Mouse (Mus musculus) embryonic facial prominence, embryonic 14.5 days (tissue): Measurements from ENCODE around the gene Slc24a3. TPM values are rescaled to one million over a fixed set of nuclear protein-coding genes. Genes with fewer than 3 reads are reported as not detected.

Source experiments
- ATAC-seq: fragments of 200-750 bp; cut with Nextera tagmentation; 2 replicates; pipeline ENCODE4 v1.8.0; 2017; ENCODE audit warnings: low read depth, moderate number of reproducible peaks, moderate TSS enrichment
- DNase-seq: peaks from one replicate; pipeline ENCODE4 v3.0.0-alpha.2; 2015; ENCODE audit warnings: low spot score
- H3K27ac ChIP-seq: fragments of 300-500 bp; sonication (generic); replicated peaks from 2 replicates; pipeline ENCODE4 v1.5.1; 2014; ENCODE audit warnings: low read depth, mild to moderate bottlenecking, low read length, moderate library complexity
- H3K27me3 ChIP-seq: fragments of 300-500 bp; sonication (generic); replicated peaks from 2 replicates; pipeline ENCODE4 v1.6.1; 2014; ENCODE audit warnings: low read length; ENCODE audit not compliant: control insufficient read depth, insufficient read depth
- H3K36me3 ChIP-seq: fragments of 300-500 bp; sonication (generic); 2 replicates; pipeline ENCODE4 v1.6.1; 2014; ENCODE audit warnings: low read length, mixed read lengths; ENCODE audit not compliant: control insufficient read depth, insufficient read depth
- H3K4me1 ChIP-seq: fragments of 300-500 bp; sonication (generic); 2 replicates; pipeline ENCODE4 v1.6.1; 2014; ENCODE audit warnings: antibody characterized with exemption, low read length; ENCODE audit not compliant: control insufficient read depth, insufficient read depth
- H3K4me2 ChIP-seq: fragments of 300-500 bp; sonication (generic); 2 replicates; pipeline ENCODE4 v1.6.1; 2014; ENCODE audit warnings: low read depth, mild to moderate bottlenecking, low read length, moderate library complexity, mixed read lengths
- H3K4me3 ChIP-seq: fragments of 300-500 bp; sonication (generic); 2 replicates; pipeline ENCODE4 v1.5.1; 2014; ENCODE audit warnings: low read depth, mild to moderate bottlenecking, low read length
- H3K9ac ChIP-seq: fragments of 300-500 bp; sonication (generic); 2 replicates; pipeline ENCODE4 v1.6.1; 2014; ENCODE audit warnings: low read depth, mild to moderate bottlenecking, low read length, moderate library complexity, mixed read lengths
- H3K9me3 ChIP-seq: fragments of 300-500 bp; sonication (generic); 2 replicates; pipeline ENCODE4 v1.6.1; 2016; ENCODE audit warnings: low read length; ENCODE audit not compliant: control insufficient read depth
- WGBS: fragments of 180-500 bp; shearing (Covaris S2); extraction: QIAGEN DNeasy Blood & Tissue Kit; methylation state at CpG from one replicate; pipeline ENCODE4 v1.1.7; 2014; 5-methylcytosine and 5-hydroxymethylcytosine counted together
- polyA plus RNA-seq: library from polyadenylated mRNA; unstranded; fragments of >200 nt; fragmentation: Nextera tagmentation; extraction: Ambion mirVana; gene quantifications from 2 replicates; pipeline ENCODE4 v1.2.1, GENCODE M21; 2014

The Slc24a3 gene
- polyA plus RNA-seq, 1 experiment from 2014 or later = 6.4 TPM

GRCm38 (mm10) chr2:145331525-145331924, 164.0 kb downstream of the Slc24a3 start:
- 90% methylated on average over 1 of the region's 1 CpGs for WGBS
- H3K4me2 ChIP-seq = no peak overlapping the region
- no peak overlapping the region for H3K9ac ChIP-seq
- H3K27ac ChIP-seq = no peak overlapping the region
- no peaks in the 10 kb centered on the region for H3K27me3 ChIP-seq
- H3K4me1 ChIP-seq = no peaks in the 10 kb centered on the region
- ATAC-seq = no peak
- no peak for DNase-seq
- no peak overlapping the region for H3K4me3 ChIP-seq
- no peaks in the 10 kb centered on the region for H3K36me3 ChIP-seq
- no peaks in the 10 kb centered on the region for H3K9me3 ChIP-seq

DNA sequence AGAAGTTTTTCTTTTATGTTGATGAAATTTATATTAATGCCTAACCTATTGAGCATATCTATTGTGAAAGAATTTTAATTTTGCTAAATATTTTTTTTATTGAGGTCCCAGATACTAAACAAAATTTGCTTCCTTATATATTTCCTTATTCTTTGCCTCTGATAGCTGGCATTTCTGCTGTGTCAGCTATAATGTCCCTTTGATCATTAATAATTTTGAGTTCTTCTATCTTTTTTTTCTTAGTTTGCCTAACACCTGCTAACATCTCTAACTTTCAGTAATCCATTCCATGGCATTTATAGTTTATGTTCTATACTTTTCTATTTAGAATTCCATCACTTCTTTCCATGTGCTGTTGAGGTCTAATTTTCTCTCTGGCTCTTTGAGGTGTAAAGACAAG, 165.9 kb downstream of the Slc24a3 start:
- DNase-seq (no peak), ATAC-seq (no peak)
- Histone ChIP-seq H3K4me1 (no peaks in the 10 kb centered on the region), H3K27me3 (no peaks in the 10 kb centered on the region), H3K36me3 (no peaks in the 10 kb centered on the region), H3K4me2 (no peak overlapping the region), H3K9me3 (no peaks in the 10 kb centered on the region), H3K27ac (no peak overlapping the region), H3K4me3 (no peak overlapping the region), H3K9ac (no peak overlapping the region)

DNA sequence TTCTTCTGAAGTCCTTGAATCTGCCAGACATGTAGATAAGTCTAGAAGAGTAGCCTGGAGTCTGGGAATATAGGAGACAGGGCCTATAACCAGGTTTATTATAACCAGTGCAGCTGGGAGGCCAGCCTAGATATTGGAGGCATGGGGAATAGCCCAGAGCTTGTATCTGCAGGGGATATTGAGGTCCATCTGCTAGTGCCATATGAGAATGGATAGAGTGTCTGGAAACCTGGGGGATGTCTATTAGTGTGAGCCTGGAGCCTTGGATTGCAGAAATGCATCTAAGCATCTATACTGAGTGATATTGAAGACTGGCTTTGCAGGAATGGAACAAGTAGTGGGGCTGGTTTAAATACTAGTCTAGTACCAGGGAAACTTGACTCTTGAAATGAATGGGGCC, 168.9 kb downstream of the Slc24a3 start:
- Histone ChIP-seq H3K4me1 (no peaks in the 10 kb centered on the region), H3K9ac (no peak overlapping the region), H3K9me3 (no peaks in the 10 kb centered on the region), H3K27me3 (no peaks in the 10 kb centered on the region), H3K4me3 (no peak overlapping the region), H3K4me2 (no peak overlapping the region), H3K36me3 (no peaks in the 10 kb centered on the region), H3K27ac (no peak overlapping the region)
- no peak for ATAC-seq
- DNase-seq = no peak

- WGBS = 78% methylated on average over 2 of the region's 2 CpGs
Observed at GRCm38 (mm10) chr2:145340816-145341215, 173.3 kb downstream of the Slc24a3 start.

DNA sequence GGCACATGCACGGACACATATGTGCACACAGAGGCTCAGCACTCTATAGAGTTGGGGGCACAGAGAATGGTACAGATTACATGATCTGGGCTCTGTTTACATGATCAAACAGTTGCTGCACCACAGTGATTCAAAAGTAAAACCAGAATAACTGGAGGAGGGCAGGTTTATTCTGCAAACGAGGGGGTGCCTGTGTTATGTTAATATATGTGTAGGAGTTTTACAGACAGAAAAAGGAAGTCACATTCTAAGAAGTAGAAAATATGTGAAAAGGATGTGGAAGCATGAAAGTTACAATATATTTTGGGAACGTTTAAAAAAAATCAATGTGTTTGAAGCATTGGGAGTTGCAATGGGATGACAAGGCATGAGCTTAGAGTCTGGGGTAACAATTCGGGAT, 175.4 kb downstream of the Slc24a3 start:
- no peak for ATAC-seq
- no peaks in the 10 kb centered on the region for H3K36me3 ChIP-seq
- no peak overlapping the region for H3K27ac ChIP-seq
- no peaks in the 10 kb centered on the region for H3K27me3 ChIP-seq
- no peak overlapping the region for H3K4me3 ChIP-seq
- no peaks in the 10 kb centered on the region for H3K9me3 ChIP-seq
- DNase-seq = no peak
- H3K4me2 ChIP-seq = no peak overlapping the region
- no peaks in the 10 kb centered on the region for H3K4me1 ChIP-seq
- 73% methylated on average over 4 of the region's 4 CpGs for WGBS
- no peak overlapping the region for H3K9ac ChIP-seq

More at GRCm38 (mm10) chr2:145340816-145341215, 173.3 kb downstream of the Slc24a3 start:
- DNase-seq (no peak), ATAC-seq (no peak)
- Histone ChIP-seq H3K9ac (no peak overlapping the region), H3K4me2 (no peak overlapping the region), H3K36me3 (no peaks in the 10 kb centered on the region), H3K4me3 (no peak overlapping the region), H3K4me1 (no peaks in the 10 kb centered on the region), H3K27ac (no peak overlapping the region), H3K9me3 (no peaks in the 10 kb centered on the region), H3K27me3 (no peaks in the 10 kb centered on the region)

DNA sequence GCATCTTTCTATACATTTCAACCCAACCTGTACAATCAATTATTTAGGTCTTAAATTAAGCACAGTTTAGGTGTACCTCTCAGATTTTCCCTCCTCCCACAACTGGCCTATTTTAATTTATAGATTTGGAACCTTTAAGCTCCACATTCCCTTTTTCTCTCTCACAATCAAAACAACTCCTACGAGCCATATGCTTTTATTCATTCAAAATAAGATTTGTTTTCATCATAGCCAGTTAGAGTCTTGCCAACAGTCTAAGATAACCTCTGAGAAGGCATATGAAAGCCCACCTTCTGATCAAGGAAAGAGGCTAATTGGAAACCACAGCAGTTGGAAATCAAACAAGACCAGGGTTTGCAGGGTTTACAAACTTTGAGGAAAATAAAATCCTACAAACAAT, 177.0 kb downstream of the Slc24a3 start:
- Histone ChIP-seq H3K4me2 (no peak overlapping the region), H3K27me3 (no peaks in the 10 kb centered on the region), H3K4me3 (no peak overlapping the region), H3K27ac (no peak overlapping the region), H3K9ac (no peak overlapping the region), H3K9me3 (no peaks in the 10 kb centered on the region), H3K36me3 (no peaks in the 10 kb centered on the region), H3K4me1 (no peaks in the 10 kb centered on the region)
- ATAC-seq (no peak), DNase-seq (no peak)
- 65% methylated on average over 1 of the region's 1 CpGs for WGBS

DNA sequence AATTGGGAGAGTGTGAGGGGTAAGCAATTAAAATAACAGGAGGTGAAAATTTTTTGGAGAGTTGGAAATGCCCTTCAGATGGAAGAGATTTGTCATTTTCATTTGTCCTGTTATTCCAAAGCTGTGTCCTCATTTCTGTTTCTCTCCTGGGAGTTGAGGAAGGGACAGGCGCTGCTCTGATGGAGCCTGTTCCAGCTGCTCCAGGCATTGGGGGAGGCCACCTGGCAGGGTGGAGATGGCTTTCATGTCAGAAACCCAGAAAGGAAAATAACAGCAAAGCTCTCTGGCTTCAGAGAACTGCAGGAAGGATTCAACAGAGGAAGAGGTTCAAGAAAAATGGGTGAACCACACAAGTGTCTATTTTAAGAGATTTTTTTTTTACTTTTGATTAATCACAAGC, 186.2 kb downstream of the Slc24a3 start:
- no peak overlapping the region for H3K4me3 ChIP-seq
- H3K27ac ChIP-seq = no peak overlapping the region
- ATAC-seq = no peak
- DNase-seq = no peak
- H3K4me1 ChIP-seq = no peaks in the 10 kb centered on the region
- 67% methylated on average over 1 of the region's 1 CpGs for WGBS
- H3K27me3 ChIP-seq = no peaks in the 10 kb centered on the region
- no peak overlapping the region for H3K9ac ChIP-seq
- no peaks in the 10 kb centered on the region for H3K9me3 ChIP-seq
- H3K36me3 ChIP-seq = no peaks in the 10 kb centered on the region
- H3K4me2 ChIP-seq = no peak overlapping the region

- Histone ChIP-seq H3K4me3 (no peak overlapping the region), H3K36me3 (no peaks in the 10 kb centered on the region), H3K9ac (no peak overlapping the region), H3K4me2 (no peak overlapping the region), H3K27ac (no peak overlapping the region), H3K27me3 (no peaks in the 10 kb centered on the region), H3K9me3 (no peaks in the 10 kb centered on the region), H3K4me1 (no peaks in the 10 kb centered on the region)
- DNase-seq = no peak
- ATAC-seq = no peak
- 75% methylated on average over 6 of the region's 6 CpGs for WGBS
Observed at GRCm38 (mm10) chr2:145358236-145358942, 190.8 kb downstream of the Slc24a3 start.

DNA sequence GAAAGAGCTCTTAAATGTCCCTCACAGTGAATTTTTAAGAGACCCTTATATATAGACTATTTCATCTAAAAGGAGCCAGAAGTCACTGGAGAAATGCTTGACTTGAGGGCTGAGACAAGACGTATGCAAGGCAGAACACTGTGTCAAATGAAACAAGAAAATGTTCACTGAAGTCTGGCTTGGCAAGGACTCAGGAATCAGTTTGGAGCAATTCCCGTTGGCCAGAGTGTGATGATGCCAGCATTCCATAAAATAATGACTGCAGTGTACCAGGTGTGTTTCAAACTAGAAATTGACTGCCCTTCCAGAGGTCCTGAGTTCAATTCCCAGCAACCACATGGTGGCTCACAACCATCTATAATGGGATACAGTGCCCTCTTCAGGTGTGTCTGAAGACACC, 196.1 kb downstream of the Slc24a3 start:
- WGBS = 50% methylated on average over 2 of the region's 2 CpGs
- Histone ChIP-seq H3K27me3 (no peaks in the 10 kb centered on the region), H3K4me2 (no peak overlapping the region), H3K4me3 (no peak overlapping the region), H3K9ac (no peak overlapping the region), H3K36me3 (no peaks in the 10 kb centered on the region), H3K27ac (no peak overlapping the region), H3K9me3 (no peaks in the 10 kb centered on the region), H3K4me1 (no peaks in the 10 kb centered on the region)
- peak; percentile 14 for DNase-seq
- ATAC-seq = no peak
